Mouse (Mus musculus) lung, adult 2 months (tissue): ENCODE measurements at regions not wholly inside any gene's neighbourhood (a gene's known extent, or its start where the extent isn't known, plus 50 kb on each side); places are given as distances from the start of the nearest gene placed in this dataset.

Experiments
- CTCF ChIP-seq: fragments of 200-500 bp; IDR thresholded peaks from 2 replicates; pipeline ENCODE4 v1.5.1; 2011; ENCODE audit warnings: mild to moderate bottlenecking, low read length, control low read depth; ENCODE audit not compliant: insufficient read depth
- POLR2A ChIP-seq: fragments of 200-500 bp; IDR thresholded peaks from 2 replicates; pipeline ENCODE4 v1.6.1; 2011; ENCODE audit warnings: low read depth, mild to moderate bottlenecking, control low read depth, low read length, borderline replicate concordance; ENCODE audit errors: extremely low read depth

GRCm38 (mm10) chr5:119579806-119580205 lies 90.7 kb upstream of the Tbx3 start:
- TF ChIP-seq POLR2A (no peak), CTCF (no peak)
